Mouse (Mus musculus) megakaryocyte progenitor cell, adult 5-6 weeks (primary cell): ENCODE measurements around the gene Usp43. TPM values are rescaled to one million over a fixed set of nuclear protein-coding genes. Genes with fewer than 3 reads are reported as not detected.
A peak's percentile ranks its signal among the peaks of the same experiment; 100 is the strongest.

Experiments
- ATAC-seq: replicated peaks from 2 replicates; pipeline ENCODE4 v1.8.0; 2016; ENCODE audit warnings: mild to moderate bottlenecking, moderate TSS enrichment, inconsistent platforms; ENCODE audit not compliant: poor library complexity
- total RNA-seq, 2 experiments: library from RNA; stranded (forward) in 1 of 2; stranded (reverse) in 1 of 2; fragments of 157-497, 149-512 nt in 1 of 2; fragments of 200-1000 nt in 1 of 2; gene quantifications; 2 replicates each; pipeline versions ENCODE4 v1.2.3 to v1.2.4; 2015 to 2017

Usp43 gene
- total RNA-seq (2015) (not detected in 2 replicates), total RNA-seq (2017) (not detected in 2 replicates)

DNA sequence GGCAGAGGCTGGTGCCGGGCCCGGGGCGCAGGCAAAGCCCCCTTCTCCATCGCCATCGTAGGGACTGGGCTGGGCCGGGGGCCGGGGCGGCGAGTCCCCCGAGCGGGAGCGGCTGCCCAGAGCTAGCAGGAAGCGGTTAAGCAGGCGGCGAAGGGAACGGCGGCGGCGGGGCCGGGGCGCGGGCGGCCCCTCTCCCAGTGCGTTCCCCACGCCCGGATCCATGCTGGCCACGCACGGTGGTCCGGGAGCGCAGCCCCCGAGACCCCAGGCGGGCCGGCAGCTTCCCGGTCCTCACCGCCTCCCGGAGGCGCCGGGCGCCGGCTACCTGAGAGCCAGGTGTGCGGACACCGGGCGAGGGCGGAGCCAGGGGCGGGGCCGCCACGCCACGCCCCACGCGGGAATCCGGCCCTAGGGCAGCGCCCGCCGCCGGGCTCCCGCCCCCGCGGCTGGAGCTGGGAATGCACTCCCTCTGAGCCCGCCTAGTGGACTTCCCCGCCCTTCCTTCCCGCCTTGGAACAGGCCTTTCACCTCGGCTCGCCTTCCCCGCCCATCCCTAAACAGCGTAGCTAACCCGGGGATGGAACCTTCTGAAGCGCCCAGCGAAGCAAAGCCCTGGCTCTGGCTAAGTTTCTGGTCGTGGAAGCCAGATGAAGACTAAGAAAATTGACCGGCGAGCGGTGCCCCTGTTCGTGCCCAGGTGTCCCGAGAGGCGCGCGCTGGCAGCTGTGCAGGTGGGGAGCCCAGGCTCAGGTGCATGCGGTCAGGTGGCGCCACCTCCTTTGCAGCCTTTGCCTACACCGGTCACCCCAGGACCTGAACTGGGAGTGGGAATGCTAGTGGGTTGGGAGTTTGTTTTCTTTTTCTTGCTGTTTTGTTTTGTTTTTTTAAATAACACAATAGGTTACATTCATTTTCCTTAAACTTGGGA is at the start of gene Usp43:
Gene Usp43 (minus strand): TSS at position 327 of the 928 bp plus-strand sequence.
- ATAC-seq, result no peak; the same call in 1 of the 2 replicates

DNA sequence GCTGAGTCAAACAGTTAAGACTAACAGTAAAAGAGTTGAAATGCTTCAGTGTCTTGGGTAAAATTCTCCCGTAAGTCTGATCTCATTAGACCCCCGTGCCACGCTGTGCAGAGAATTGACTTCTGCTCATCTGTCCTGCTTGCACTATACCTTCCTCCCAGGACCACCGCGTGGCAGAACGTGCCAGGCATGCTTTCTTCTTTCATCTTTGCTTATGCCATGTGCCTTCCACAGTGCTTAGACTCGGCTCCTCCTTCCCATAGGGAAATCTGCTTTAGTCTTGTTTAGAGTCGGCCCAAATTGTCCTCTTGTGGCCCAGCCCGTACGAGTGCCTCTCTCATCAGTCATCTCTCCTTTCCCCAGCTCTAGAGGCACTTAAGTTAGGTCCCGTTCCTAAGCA is 45.9 kb upstream of the Usp43 start:
- ATAC-seq, result no peak

GRCm38 (mm10) chr11:67965905-67966878 is 44.2 kb upstream of the Usp43 start, which contains the start of gene Stx8:
Stx8 (plus strand) TSS chr11:67966193.
- ATAC-seq, result peak; percentile 97

DNA sequence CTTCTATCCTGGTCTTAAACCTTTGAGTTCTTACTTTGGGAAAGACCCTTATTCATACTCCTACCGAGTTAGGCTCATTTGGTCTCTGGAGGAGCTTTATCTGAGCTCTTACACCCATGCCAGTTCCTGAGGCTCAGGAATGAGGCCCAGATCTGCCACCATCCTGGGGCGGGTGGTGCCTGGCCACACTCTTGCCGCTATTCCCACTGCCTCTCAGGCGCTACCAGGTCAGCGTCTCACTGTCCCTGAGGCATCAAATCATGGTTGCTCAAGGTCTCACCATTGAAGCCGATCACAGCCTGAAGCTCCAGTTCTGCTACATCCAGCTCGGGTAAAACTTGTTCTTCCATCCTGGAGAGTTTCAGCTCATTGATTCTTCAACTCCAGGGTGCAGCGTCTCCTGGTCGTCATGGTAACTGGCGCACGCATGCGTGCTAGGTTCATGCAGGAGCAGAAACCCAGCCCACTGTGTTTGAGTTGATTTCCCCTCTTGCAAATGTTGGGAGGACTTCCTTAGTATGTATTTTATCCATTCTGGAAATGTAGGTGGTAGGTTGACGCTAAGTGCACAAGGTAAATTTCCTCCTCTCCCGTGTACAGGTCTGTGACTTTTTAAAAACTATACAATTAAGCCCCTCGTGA is 43.4 kb upstream of the Usp43 start, which contains the start of gene Cfap52:
Gene Cfap52 (minus strand): TSS at position 410 of the 642 bp plus-strand sequence.
- peak; percentile 76 for ATAC-seq

- no peak for ATAC-seq
Observed at GRCm38 (mm10) chr11:67964110-67964509, 42.2 kb upstream of the Usp43 start.

- no peak for ATAC-seq
Observed at GRCm38 (mm10) chr11:67954413-67954812, 32.5 kb upstream of the Usp43 start.

- no peak for ATAC-seq
Observed at GRCm38 (mm10) chr11:67953604-67954003, 31.7 kb upstream of the Usp43 start.

DNA sequence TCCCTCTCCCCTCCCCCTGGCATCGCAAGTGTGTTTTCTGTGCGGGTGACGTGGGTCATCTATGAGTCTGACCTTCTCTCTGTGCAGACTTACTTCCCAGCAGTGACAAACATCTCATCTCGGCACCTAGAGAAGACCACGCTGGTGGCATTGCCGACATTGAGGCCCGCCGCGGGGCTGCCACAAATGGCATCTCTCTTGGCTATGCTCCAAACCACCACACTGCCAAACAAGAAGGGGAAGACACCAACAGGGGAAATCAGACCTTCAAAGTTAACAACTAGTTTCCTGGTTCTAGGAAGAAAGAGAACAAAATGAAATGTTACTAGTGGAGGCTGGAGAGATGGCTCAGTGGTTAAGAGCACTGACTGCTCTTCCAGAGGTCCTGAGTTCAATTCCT is 27.5 kb upstream of the Usp43 start:
- ATAC-seq, result no peak

GRCm38 (mm10) chr11:67948229-67948628 is 26.3 kb upstream of the Usp43 start:
- ATAC-seq, result no peak

DNA sequence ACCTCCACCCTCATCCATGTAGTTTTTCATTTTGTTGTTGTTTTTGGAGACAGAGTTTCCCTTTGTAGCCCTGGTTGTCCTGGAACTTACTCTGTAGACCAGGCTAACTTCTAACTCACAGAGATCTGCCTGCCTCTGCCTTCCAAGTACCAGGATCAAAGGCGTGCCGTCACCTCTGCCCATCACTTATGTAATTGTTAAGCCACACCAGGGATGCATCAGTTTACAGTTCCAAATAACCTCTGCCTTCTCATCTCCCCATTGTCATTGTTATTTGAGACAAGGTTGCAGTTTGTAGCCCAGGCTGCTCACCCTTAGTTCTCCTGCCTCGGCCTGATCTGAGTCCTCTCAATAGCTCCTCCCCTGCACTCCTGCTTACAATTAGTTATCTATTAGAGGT is 10.2 kb upstream of the Usp43 start:
- no peak for ATAC-seq

DNA sequence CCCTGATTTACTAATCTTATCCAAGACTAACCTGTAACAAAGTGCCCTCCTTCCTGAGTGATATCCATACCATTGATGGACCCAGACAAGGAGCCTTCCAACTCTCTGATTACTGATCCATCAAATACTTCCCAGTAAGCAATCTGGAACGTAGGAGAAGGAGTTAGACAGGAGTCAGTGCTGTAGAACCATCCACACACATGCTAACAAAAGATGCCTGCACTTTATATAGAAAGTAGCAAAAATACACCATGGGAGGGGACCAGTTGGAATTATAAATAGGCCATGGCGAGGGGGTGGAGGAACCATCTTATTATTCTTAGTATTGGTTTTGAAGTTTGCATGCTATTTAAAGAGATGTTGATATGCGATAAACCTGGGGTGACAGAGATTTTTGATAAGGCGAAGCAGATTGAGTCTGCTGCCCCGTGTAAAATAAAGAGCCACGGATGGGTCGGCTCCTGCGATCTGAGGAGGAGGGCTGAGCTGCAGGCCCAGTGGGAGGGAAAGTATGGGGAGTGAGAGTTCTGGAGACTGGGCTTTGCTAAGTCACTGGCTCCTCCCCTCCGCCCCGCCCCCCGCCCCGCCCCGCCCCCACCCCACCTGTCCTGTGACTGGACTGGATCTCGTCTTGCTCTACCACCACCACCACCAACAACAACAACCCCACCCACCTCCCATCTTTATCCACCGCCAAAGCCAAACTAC is 4.5 kb upstream of the Usp43 start:
- ATAC-seq, result no peak

GRCm38 (mm10) chr11:67925000-67925399 is 3.0 kb upstream of the Usp43 start:
- no peak for ATAC-seq

DNA sequence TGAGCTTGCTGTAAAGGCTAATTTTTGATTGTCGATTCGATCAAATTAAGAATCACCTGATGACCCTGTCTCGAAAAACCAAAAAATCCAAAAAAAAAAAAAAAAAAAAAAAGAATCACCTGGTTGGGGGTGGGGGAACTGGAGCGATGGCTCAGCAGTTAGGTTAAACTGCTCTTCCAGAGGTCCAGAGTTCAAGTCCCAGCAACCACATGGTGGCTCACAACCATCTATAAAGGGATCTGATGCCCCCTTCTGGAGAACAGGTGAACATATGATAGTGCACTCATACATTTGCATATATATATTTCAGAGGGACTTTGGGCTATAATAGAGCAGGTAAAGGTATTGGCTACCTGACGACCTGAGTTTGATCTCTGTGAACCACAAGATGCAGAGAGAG is 1.8 kb upstream of the Usp43 start:
- ATAC-seq, result no peak

GRCm38 (mm10) chr11:67922755-67923125 is 787 bp upstream of the Usp43 start:
- peak; percentile 91 for ATAC-seq

DNA sequence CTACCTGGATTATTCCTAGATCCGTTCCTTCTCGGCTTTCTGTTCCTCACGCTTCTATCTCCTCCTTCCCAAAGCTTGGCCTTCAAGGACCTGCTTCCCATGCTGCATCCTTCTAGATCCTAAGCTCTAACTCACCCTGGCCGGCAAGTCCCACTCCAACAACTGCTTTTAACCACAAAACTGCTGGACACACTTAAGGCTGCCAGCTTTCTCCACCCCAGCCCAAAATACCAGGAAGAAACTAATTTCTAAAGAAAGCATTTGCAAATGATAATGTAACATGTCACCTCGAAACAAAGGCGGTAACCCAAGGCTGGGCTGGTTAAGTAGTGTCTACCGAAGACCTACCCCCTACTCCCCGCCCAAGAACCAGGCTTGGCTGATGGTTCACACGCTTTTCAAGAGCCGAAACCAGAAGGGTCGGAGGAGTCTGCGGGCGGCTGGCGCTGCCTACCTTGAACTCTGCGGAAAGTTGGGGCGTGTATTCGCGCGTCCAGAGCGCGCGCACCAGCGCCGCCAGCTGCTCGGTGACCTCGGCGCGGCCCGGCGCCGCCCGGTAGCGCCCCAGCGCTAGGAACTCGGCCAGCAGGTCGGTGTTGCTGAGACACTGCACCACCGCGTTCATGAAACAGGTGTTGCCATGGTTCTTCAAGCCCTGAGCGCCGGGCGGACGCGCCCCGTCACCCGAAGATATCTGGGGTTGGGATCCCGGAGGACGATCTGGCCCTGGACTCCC is 694 bp downstream of the Usp43 start:
- peak; percentile 33 for ATAC-seq

GRCm38 (mm10) chr11:67920226-67920960 is 1.6 kb downstream of the Usp43 start:
- no peak for ATAC-seq

GRCm38 (mm10) chr11:67919593-67919992 is 2.4 kb downstream of the Usp43 start:
- no peak for ATAC-seq

- no peak for ATAC-seq
Observed at GRCm38 (mm10) chr11:67917126-67917525, 4.8 kb downstream of the Usp43 start.

- ATAC-seq, result no peak
Observed at GRCm38 (mm10) chr11:67911074-67911473, 10.9 kb downstream of the Usp43 start.
